Mouse (Mus musculus): ENCODE measurements around the gene Gm21969.
A peak's percentile ranks its signal among the peaks of the same experiment; 100 is the strongest.

Gene Gm21969

DNA sequence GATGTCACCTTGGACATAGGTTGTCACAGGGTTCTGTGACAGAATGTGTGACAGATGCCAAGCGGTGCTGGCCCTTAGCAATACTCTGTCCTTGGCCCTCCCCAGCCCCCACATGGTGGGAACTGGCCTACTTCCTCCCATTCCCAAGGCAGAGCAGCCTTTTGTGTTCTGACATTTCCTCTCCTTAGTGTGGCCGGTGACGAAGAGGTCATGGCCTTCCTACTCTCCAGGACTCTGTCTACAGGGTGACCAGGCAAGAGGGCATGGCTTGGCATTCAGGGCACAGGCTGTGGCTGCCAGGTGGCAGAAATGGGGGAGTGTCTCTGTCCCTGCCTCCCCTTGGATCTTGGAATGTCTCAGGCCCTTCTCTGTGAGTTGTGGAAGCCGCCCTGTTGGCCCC, 15.6 kb upstream of the Gm21969 start:
- DNase-seq: no peak

DNA sequence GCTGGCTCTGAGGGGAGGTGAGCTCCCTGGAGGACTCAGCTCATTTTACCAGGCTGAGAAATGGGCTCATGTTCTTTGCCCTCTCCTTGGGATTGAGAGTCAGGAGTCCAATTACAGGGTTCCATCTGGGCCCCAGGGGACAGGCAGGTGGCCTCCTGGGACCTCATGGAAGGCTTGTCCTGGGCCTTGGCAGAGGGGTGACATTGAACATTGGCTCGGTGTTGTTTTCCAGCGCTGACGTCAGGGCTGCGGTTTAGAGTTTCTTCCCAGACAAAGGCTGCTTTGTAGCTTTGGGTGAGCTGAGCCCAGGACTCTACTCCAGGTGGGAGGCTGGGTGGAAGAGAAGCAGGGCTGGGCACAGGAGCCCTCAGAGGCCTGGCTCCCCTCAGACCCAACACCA, 15.2 kb upstream of the Gm21969 start:
- DNase-seq: no peak

DNA sequence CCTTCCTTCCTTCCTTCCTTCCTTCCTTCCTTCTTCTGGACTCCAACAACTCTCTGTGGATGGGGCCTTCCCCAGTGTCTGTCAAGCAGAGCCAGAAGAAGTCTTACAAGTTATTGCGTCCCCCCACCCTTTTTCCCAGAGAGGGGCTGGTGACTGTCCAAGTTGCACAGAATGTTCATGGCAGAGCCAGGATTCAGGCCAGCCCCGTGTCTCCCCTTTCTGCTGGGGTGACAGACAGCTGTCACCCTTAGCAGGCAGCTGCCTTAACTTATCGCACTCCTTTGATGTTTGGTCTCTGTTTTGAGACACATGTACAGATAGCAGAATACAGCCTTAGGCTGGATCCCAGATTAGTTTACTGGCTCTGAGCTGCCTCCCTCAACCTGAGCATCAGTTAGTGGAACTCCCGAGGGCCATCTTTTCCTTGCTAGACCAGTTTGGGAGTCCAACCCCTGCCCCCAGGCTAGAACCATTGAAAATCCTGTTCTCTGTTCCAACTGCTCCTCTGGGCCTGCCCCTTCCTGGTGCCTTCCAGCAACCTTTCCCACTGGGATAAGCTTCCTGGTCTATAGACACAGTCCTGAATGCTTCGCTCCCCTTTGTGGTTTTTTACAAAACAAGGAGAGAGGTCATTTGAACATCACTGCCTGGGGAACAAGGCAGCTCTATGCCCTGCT, 13.5 kb upstream of the Gm21969 start:
- DNase-seq: no peak

DNA sequence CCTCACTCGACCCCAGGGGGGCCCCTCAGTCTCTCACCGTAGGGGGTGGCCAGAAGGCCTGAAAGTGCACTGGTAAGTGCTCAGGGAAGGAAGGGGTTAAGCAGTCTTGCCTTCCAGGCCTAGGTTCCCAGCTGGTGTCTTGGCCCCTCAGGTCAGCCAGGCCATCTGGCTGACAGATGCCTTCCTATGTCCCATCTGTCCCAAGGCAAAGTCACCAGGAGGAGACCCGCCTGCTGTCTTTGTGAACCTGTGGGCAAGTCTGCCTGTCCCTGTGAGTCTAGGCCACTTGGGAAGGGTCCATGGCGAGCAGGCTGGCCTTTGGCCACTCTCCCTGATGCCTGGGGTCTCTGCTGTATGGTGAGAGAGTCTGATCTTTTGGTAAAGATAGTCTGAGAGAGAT, 12.5 kb upstream of the Gm21969 start:
- DNase-seq: no peak

DNA sequence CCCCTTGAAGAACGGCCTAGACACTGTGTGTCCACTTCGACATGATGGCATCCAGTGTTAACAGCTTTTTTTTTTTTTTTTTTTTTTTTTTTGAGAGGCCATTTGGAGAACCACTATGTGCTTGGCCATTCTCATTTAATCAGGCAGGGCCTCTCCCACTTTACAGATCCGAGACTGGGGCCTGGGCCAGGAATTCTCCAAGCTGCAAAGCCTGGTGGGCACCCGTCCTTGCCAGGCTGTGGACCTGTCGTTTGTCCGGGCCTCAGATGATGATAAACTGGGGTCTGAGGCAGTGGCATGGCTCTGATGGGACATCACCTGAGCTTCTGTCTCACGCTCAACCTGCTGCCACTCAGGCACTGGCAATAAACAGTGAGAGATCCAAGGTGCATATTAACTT, 10.1 kb upstream of the Gm21969 start:
- no peak for DNase-seq

DNA sequence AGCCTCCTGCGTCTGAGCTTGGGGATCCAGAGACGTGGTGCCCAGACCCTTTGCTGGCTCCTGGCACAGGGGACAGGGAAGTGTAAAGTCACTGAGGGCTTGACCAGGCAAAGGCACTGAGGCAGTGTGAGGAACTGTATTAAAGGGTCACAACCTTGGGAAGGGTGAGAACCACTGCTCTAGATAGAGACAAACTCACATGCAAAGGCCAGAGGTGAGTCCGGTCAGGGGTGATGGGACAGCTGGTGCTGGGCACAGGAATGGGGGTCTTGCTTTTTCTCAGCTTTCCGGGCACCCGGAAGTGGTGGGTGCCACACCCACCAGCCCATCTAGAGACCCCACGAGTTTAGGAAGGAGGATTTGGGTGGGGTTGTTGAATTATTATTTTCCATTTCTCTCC, 9.6 kb upstream of the Gm21969 start:
- DNase-seq: no peak

DNA sequence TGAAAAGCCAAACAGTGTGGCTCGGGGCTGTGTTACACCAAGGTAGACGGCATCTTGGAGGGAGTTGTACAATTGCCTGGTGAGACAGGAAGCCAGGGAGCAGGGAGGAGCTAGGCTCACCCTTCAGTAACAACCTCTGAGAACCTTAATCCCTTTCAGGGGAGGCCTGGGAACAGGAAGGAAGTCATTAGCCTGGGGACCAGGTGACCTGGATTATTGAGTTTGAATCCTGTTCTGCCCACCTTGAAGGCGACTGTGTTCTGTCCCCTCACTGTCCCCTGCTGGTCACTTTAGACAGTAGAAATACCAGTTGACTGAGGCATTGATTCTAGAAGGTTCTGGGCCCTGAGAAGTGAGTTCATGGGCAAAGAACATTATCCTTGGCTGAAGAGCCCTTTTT, 8.9 kb upstream of the Gm21969 start:
- no peak for DNase-seq

DNA sequence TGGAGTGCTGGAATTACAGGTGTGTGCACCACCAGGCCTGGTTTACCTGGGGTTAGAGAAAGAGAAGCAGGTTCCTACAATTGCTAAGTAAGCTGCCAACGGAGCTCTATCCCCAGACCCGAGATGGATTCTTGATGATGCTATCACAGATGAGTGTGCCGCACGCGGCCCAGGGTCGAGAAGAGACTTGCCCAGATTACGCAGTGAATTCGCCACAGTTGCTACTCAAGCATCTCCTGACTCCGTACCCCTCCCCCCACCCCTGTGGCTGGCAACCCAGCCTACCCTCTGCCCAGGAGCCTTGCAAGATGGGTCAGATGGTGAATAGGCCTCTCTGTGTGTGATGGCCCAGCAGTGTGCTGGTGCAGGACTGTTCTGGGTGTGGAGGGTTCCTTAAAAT, 6.3 kb upstream of the Gm21969 start:
- DNase-seq: no peak

DNA sequence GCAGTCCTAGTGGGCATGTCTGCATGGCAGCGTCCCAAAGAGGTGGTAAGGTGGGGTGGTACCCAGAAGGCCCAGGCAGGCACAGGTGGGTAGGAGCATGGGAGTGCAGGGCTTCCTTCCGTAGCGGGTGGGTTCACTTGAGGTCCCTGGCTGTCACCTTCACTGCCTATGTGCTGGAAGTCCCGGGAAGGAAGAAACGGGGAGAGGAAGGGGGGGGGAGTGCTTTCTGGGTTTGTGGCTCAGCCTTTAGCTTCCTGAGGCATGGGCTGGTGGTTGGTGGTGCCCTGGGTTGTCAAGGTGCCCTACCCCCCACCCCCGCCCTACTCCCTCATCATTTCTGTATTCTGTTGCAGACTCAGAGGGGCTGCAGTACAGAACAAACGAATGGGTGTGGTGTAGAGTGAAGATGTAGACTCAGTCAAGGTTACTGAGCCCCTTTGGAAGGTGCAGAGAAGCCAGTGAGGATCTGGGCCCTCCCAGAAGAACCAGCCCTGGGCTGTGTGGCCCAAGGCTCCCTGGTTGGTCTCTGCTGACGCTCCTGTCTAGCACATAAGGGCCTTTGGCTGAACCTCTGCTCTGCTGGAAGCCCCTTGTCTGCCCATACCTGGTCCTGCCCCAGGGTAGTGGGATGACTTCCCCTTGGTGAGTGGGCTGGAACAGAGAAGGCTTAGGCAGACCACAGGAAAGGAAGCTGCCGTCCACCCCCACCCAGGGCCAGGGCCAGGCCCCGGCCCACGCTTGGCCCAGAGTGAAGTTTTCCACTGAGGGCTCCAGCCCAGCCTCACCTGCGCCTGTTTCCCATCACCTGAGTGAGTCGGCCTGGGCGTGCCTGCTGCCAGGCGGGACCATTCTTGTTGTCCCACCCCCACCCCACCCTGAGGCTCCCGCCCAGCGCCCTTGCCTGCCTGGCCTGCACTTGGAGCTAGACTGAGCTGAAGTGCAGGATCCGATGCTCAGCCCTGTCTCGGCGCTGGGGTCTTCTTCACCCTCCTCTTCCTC, 5.4 kb upstream of the Gm21969 start:
- DNase-seq: no peak

DNA sequence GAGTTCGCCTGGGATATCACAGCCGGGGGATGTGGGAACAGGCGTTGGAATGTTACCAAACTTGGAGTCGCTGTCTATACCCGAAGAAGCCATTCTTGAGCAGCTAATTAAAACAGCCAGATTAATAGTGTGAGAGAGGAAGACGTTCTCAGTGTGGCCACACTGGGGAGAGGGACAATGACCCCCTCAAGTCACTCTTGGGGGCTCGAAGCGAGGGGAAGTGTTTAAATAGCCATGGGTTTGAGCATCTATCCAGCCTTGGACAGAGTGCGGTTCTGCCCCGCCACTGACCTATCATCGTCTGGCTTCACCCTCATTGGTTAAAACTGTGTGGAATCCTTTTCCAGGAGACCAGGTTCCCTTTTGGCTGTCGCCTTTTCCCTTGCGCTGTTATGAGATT, 4.6 kb upstream of the Gm21969 start:
- DNase-seq: no peak

DNA sequence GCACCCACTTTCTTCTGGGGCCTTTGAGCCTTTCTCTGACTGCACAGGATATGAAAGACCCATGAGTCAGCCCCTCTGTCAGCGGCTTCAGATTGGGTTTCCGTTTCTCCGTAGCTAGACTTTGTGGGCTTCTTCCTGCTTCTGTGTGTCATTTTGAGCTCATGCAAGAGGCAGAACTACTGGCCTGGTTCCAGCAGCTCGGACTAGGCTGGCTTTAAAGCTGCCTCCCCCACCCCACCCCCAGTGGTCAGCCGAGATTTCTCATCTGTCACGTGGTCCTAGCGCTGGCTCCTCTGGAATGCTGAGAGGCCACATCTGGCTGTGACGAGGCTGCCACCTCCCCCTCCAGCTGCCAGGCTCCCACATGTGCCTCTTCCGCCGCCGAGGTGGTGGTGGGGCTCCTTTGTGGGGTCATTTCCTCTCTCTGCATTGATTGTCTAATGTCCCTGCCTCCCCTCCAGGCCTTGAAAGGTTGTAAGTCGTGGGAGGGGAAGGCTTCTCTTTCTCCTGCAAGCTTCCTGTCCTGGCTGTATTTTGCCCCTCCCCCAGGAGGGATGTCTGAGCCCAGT, 4.0 kb upstream of the Gm21969 start:
- DNase-seq: peak; percentile 47

DNA sequence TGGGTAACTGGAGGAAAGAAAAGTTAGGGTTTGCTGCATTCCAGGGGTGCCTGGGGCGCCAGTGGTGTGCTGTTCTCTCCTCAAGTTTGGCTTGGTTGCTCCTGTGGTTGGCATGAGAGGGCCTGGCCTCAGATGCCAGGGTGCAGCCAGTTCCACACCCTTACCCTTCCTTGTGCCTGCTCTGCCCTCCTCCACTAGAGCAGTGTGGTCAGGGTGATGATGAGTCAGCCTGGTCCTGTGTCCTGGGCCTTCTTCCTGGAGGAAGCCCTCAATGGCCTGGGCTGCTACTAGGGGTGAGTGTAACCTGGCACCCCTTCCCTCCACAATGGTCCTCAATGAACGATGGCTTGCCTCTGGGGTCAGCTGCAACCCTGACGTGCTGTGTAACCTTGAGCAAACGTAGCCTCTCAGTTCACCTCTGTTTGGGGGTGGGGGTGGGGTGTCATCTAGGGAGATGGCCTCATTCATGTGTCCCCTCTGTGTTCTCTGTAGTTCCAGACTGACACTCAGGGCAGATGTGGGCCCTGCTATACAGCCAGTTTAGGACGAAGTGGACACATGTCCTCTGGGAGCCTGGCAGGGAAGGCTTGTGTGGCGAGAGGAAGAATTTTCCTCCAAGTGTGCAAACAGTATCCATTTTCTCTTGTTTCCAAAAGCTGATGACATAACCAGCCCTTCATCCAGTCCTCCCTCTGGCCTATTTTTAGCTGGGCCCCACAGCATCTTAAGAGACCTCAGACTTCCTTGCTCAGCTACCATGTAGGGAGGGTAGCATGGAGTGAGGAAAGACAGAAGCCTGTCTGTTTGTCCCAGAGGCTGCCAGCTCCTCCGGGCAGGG, 1.2 kb upstream of the Gm21969 start:
- no peak for DNase-seq

DNA sequence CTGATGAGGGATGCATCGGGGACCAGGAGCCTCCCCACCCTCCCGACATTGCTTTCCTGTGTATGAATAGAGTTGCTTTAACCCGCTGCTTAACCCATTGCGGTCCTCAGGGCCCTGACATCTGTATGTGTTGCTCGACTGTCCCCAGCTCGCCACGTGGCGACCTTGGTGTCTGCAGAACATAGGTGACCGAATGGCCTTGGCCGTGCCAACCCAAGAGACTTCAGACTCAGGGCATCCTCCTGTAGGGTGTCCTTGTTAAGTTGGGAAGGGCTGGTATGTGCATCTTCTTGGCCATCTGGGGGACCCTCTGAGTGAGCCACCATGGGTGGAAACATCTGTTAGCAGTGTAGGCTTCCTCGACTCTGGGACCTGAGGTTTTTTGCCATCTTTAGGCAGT, 2.2 kb downstream of the Gm21969 start:
- no peak for DNase-seq

DNA sequence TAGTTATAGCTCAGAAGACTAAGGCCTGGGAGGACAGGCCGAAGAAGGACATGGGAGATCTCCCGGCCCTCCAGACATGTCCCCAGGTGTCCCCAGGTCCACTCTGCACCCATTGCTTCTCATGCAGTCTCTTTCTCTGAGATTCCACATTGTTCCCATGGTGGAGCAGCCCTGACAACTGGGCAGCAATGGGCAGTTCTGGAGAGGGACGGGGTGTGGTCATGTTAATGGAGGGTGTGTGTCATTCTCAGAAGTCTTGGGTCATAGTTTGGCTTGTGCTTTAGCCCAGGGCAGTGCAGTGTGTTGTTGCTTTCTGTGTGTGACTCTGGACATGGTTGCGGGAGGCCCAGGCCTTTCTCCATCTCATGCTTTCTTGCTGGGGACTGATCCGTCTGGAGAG, 3.7 kb downstream of the Gm21969 start:
- DNase-seq: no peak

DNA sequence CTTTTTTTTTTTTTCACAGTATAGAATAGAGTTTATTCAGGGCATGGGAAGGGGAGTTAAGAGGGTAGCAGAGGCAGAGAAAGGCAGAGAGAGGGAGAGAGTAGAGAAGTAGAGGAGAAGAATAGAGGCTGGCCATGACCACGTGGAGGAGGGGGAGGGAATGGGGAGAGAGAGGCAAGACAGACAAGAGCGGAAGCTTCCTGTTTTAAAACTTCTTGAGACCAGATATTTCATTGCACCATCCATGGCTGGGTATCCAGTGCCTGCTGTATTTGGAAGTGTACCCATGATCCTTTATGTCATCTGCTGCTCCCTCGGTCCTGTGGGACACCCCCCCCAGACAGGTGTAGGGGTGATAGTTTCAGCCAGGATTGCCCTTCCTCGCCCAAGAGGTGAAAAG, 6.0 kb downstream of the Gm21969 start:
- DNase-seq: no peak

DNA sequence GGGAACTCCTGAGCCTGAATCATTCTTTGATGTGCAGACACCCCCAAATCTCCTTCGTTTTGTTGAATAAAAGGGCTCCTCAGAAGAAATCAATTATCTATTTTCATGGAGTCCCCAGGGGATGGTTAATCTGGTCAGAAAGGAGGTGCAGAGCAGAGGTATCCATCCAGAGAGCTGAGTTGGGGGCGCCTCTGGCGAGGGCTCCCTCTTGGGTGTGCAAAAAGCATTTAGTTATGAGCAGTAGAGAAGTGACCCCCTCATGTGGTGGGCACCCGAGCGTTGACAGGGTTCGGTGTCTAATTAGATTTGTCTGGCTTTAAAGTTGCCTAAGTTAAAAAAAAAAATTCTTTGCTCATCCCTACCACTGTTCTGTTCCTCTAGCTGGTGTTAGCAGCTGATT, 8.0 kb downstream of the Gm21969 start:
- DNase-seq: no peak

DNA sequence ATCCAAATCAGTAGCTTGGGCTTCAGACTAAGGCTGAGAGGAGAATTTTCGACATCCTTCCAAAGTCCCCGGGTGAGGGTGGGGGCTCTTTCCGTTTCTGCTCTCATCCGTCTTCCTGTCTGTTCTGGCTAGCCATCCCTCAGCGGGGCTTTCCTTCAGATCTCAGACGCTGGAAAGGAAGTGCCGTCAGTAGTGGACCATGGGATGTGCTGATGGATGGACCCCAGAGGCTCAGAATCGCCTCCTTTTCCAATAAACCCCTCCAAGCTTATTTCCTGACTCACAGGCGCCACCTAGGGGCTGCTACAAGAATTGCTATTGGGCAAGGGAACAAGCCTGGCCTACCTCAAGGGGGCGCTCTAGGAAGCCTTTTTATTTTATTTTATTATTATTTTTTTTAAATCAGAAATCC, 8.6 kb downstream of the Gm21969 start:
- DNase-seq: peak; percentile 62

DNA sequence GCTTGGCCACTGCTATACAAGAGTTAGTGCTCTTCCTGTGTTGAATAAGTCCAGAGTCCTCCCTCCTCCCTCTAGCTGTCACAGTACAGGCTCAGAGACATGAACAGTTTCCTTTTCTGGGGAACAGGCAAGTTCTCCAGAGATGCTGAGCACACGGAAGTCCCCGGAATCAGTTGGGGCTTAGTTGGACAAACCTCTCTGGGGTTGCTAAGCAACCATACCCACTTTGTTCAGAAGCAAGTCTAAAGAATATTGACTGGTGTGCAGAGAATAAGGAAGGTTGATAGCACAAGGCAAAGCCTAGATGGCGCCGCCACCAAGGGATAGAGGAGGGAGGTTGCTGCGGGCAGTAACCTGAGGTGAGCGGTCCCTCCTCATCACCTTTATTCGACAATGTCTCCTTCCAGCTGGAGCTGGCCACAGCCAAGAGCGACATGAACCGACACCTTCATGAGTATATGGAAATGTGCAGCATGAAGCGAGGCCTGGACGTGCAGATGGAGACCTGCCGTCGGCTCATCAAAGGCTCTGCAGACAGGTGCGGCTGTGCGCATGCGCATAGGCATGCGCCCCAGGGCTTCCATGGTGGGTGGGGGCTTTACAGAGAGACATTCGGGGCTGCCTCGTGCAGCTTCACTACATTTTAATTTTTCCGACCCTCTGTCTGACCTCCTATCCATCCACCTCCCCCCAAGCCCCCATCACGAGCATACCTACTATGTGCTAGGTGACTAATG, 11.7 kb downstream of the Gm21969 start:
- no peak for DNase-seq

DNA sequence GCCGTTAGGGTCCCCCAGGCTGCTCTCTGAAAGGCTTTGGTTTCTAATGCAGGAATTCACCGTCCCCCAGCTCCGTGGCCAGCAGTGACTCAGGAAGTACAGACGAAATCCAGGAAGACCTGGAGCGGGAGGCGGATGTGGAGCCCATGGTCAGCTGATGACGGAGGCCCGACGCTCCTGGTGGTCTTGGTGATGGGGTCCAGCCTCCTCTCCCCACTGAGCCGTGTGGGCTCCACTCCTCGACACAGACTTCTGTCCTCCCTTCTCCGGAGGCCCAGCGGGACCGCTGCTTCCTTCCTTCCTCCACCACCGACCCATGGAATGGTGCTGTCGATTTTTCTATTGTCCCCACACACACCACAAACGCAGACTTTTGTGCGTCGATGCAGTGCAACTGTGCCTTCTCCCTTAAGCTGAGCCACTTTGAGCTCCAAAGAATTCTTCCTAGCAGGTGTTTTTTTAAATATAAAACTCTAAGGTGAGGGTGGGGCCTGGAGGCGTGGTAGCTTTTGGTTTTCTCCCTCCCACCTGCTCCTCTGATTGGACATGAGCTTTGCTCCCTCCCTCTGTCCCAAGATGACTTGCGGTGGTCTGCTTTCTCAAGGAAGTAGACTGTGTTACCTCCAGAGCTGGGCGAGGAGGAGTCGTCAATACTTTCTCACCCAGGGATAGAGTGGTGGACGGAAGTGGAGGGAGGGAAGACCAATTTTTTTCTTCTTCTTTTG, 13.5 kb downstream of the Gm21969 start:
- DNase-seq: no peak

DNA sequence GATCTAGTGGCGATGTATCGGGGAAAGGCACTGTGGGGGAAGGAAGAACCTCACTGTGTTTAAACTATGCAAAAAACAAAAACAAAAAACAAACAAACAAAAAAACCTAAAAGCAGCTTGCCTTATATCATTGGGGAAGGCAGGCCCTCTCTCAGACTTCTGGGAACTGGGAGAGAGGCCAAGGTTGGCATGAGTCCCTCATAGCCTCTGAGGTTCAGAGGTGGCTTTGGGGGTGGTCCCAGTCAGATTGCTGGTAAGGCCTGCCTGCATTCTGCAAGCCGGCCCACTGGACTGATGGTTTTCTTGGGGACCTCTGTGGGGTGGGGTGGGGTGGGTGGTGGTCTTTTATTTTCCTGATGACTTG, 14.0 kb downstream of the Gm21969 start:
- no peak for DNase-seq

DNA sequence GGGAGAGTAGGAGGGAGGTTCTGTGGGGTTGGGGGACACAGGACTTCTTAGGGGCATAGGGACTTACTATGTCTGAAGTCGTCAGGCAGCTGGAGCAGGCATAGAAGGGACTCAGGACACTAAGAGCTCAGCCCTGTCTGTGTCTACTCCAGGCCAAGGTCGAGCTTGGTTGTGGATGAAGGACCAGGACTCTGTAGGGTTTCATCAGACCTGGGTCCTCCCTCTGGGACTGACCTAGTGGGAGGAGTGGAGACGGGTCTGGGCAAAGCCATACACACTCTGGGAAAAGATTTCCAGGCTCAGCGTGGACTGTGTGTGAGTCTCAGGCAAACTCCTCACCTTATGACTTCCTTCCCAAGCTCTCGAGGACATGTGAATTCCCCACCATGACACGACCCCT, 16.8 kb downstream of the Gm21969 start:
- DNase-seq: no peak
